Mouse (Mus musculus): ENCODE data around the gene Arhgap35.

Gene Arhgap35

GRCm38 (mm10) chr7:16519310-16519709, 95.5 kb downstream of the Arhgap35 start:
- DNase-seq (ENCODE audit: low spot score) = no peak

- no peak for DNase-seq (ENCODE audit: low spot score)
These were observed 97.6 kb downstream of the Arhgap35 start for GRCm38 (mm10) chr7:16517198-16517597.

DNA sequence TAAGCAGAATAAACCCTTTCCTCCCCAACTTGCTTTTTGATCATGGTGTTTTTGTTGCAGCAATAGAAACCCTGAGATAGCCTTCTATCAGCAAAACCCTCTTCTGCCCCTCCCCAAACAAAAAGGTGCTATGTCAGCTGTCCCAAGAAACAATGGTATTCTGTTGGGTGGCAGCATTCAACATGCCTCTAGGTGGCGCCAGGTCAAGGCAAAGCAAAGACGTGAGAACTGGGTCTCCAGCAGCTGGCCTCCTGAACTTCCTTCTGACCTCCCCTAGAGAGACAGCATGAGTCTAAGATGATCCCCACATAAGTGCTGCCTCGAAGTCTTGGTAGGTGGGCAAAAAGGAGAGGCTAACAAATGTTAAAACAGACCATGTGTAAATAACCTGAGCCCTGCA, 107.5 kb downstream of the Arhgap35 start:
- DNase-seq (ENCODE audit: low spot score) = peak; percentile 54

GRCm38 (mm10) chr7:16505226-16505593, 109.6 kb downstream of the Arhgap35 start:
- no peak for DNase-seq (ENCODE audit: low spot score)

DNA sequence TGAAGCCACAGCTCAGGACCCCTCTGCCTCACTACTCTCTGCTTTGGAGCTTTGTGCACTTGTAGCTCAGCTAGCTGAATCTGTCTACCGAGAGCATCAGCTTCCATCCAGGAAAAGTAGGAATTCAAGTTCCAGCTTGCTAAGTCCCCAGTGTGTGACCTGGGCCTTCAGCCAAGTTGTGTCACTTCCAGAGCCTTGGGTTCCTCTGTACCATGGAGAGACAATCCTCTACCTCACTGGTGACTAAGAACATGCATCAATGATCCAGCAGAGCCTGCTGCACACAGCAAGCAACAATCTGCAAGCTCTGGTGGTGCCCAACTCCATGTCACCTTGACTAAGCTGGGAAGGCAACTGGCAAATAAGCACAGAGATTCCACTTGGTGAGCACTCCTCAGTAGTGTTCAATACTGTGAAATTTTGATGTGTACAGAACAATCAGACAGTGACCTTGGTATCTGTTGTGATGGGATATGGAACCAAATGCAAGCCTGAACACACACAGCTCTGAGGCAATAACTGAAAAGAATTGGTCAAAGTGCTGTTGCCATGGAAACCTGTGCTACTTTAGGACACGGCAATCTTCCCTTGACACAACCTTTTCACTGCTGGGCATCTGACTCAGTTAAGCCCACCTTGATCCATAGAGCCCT, 110.1 kb downstream of the Arhgap35 start:
- DNase-seq (ENCODE audit: low spot score) = no peak

GRCm38 (mm10) chr7:16501571-16501970, 113.2 kb downstream of the Arhgap35 start:
- DNase-seq (ENCODE audit: low spot score) = no peak

GRCm38 (mm10) chr7:16499671-16500104, 115.1 kb downstream of the Arhgap35 start:
- DNase-seq (ENCODE audit: low spot score) = no peak

- no peak for DNase-seq (ENCODE audit: low spot score)
These were observed 118.5 kb downstream of the Arhgap35 start for GRCm38 (mm10) chr7:16496260-16496659.

DNA sequence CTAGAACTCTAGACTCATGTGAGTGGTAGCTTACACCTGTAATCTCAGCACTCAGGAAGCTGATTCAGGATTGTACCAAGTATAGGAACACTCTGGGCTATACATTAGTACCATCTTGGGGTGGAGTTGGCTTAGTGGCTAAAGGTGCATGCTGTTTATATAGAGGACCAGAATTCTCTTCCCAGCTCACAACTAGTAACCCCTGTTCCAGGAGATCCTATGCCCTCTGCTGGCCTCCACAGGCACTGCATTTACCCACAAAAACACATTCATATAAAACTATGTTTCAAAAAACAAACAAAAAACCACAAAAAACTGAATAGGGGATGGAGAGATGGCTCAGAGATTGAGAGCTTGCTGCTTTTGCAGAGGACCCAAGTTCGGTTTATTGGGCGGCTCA, 121.4 kb downstream of the Arhgap35 start:
- no peak for DNase-seq (ENCODE audit: low spot score)

GRCm38 (mm10) chr7:16492211-16492610, 122.6 kb downstream of the Arhgap35 start:
- no peak for DNase-seq (ENCODE audit: low spot score)

DNA sequence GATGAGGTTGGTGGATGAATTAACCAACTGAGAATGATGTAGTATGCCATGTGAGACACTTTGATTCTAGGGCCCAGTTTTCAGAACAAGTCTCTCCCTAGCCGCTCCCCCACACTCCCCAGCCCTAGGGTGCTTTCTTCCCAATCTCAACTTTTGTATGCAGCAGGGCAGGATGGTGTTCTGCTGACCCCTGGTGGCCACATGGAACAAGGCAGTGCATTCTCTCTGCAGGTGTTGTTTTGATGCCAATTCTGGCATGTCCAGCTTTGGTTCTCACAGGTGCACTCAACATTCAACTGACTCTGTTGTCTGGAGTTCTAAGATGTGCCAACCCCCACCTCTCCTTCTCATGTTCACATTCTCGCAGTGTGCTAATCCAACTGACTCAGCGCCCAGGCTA, 123.0 kb downstream of the Arhgap35 start:
- peak; percentile 44 for DNase-seq (ENCODE audit: low spot score)

DNA sequence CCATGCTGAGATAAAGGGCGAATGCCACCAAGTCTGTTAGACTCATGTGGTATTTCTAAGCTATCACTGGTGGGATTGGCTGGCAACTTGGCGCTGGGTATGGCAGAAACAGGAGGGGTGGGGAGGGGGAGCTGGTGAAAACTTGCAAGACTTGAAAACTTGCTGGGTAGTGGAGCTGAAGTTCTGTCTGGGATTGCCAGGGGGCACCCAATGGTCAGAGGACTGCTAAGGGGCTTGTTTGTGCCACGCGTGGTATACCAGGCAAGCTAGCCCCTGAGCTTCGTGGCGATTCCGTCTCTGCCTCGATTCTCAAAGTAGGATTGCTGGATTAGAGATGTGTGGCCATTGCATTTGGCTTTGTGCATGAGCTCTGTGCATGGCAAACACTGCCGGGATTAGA, 124.8 kb downstream of the Arhgap35 start:
- no peak for DNase-seq (ENCODE audit: low spot score)

DNA sequence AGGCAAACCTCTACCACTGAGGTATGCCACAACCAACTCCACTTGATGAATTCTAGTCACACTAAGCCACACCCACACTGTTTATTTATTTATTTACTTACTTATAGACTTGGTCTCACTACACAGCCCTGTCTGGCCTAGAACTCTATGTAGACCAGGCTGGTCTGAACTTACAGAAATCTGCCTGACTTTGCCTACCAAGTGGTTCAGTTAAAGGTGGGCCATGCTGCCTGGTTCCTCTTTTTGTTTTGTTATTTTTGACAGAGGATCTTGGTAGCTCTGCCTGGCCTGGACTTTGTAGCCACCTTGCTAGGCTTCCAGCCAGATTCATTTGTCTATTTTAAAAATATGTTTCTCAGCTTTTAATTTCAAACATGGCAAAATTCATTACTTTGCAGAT, 126.0 kb downstream of the Arhgap35 start:
- DNase-seq (ENCODE audit: low spot score) = no peak

DNA sequence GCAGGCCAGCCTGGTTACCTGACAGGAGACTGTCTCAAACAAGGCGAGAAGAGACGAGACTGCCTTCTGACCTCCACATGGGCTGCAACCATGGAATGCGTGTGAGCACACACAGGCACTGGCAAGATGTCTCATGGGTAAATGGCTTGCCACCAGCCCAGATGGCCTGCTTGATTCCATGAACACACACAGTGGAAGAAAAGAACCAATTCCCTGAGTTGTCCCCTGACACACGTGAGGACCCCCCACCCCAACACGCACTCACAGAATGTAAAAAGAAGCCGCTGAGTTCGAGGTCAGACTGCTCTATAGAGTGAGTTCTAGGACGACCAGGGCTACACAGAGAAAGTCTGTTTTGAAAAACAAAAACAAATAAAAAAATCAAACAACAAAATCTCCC, 137.2 kb downstream of the Arhgap35 start, which contains the start of gene Npas1:
TSS of gene Npas1 (minus strand) at position 101 of the 400 bp plus-strand sequence.
- DNase-seq (ENCODE audit: low spot score) = no peak

- DNase-seq (ENCODE audit: low spot score) = peak; percentile 25
These were observed 138.2 kb downstream of the Arhgap35 start for GRCm38 (mm10) chr7:16476600-16476989.

DNA sequence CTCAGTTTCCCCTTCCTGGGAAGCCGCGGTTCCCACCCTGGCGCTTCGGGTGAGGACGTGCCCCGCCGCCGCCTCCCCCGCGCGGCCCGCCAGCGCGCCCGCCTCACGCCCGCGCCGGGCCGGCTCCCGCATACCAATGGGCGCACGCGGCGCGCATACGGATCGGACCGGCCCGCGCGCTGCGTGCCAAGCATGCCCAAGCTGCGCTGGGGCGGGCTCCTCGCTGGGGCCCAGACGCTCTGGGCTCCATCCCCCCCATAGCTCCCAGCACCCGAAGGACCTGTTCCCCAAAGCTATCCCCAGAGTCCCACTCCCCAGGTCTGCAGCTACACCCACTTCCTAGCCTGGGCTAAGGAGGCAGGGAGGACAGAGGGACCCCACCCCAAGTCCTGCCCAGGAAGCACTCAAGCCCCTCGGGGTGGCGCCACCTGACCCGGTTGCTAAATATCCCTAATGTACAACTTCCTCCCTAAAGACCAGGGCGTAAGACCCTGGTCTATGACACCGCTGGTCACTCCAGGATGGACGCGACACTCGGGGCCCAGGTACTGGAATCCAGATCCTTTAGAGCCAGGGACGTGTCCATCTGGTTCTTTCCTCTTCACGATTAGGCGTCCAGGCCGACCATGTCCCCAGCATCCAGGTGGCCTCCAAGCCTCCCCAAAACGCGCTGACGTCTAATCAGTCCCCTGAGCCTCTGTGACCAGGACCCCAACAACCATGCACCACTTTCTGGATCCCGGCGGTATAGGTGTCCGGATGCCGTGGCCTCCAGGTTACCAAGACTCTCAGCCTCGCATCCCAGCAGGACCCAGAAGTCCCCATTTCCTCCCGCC, 138.8 kb downstream of the Arhgap35 start:
- no peak for DNase-seq (ENCODE audit: low spot score)

GRCm38 (mm10) chr7:16475321-16475720, 139.5 kb downstream of the Arhgap35 start:
- DNase-seq (ENCODE audit: low spot score) = no peak

- DNase-seq (ENCODE audit: low spot score) = no peak
These were observed 140.3 kb downstream of the Arhgap35 start for GRCm38 (mm10) chr7:16474445-16474844.

DNA sequence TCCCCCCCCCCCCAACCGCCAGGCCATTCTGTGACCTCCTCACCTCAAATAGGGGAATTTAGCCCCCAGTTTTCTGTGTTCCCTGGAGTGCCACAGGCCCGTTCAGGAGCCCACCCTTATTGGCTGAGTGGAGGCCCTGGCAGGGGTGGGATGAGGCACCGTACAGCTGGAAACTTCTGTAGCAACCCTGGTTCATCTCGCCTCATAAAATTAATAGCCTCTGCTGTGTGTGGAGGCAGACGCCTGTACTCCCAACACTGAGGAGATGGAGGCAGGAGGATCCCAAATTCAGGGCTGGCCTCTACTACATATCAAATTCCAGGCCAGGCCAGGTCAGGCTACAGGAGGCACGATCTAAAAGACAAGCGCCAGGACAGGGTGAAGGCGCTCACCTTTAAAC, 140.9 kb downstream of the Arhgap35 start:
- DNase-seq (ENCODE audit: low spot score) = no peak

- no peak for DNase-seq (ENCODE audit: low spot score)
These were observed 142.6 kb downstream of the Arhgap35 start for GRCm38 (mm10) chr7:16472116-16472709.

GRCm38 (mm10) chr7:16471549-16471948, 143.2 kb downstream of the Arhgap35 start:
- no peak for DNase-seq (ENCODE audit: low spot score)

GRCm38 (mm10) chr7:16468115-16468514, 146.7 kb downstream of the Arhgap35 start:
- no peak for DNase-seq (ENCODE audit: low spot score)

- no peak for DNase-seq (ENCODE audit: low spot score)
These were observed 148.2 kb downstream of the Arhgap35 start for GRCm38 (mm10) chr7:16466565-16466964.
